Mouse (Mus musculus): ENCODE results near the gene Myh10. TPM values are rescaled to one million over a fixed set of nuclear protein-coding genes. Genes with fewer than 3 reads are reported as not detected.

The Myh10 gene
- polyA plus RNA-seq (2015; fragmentation: Illumina TruSeq; extraction: RNeasy Lipid Tissue Mini Kit (QIAGEN cat#74804); ENCODE audit: insufficient read depth, low read depth, low replicate concordance) = 8.1 TPM

GRCm38 (mm10) chr11:68691321-68692009, at the start of gene Myh10:
TSS of gene Myh10 (plus strand) at chr11:68691559.

Other genes with a start within 250 kb of the Myh10 start
- 1.4 TPM for gene Pik3r6, start 188.5 kb upstream of the Myh10 start, polyA plus RNA-seq (2015; fragmentation: Illumina TruSeq; extraction: RNeasy Lipid Tissue Mini Kit (QIAGEN cat#74804); ENCODE audit: insufficient read depth, low read depth, low replicate concordance)
- gene Mfsd6l, start 135.4 kb upstream of the Myh10 start, polyA plus RNA-seq (2015; fragmentation: Illumina TruSeq; extraction: RNeasy Lipid Tissue Mini Kit (QIAGEN cat#74804); ENCODE audit: insufficient read depth, low read depth, low replicate concordance) = not detected
- not detected for gene Ccdc42, start 104.5 kb upstream of the Myh10 start, polyA plus RNA-seq (2015; fragmentation: Illumina TruSeq; extraction: RNeasy Lipid Tissue Mini Kit (QIAGEN cat#74804); ENCODE audit: insufficient read depth, low read depth, low replicate concordance)
- gene Ndel1, start 180.3 kb downstream of the Myh10 start, polyA plus RNA-seq (2015; fragmentation: Illumina TruSeq; extraction: RNeasy Lipid Tissue Mini Kit (QIAGEN cat#74804); ENCODE audit: insufficient read depth, low read depth, low replicate concordance) = 16.8 TPM
- not detected for gene Rnf222, start 197.0 kb downstream of the Myh10 start, polyA plus RNA-seq (2015; fragmentation: Illumina TruSeq; extraction: RNeasy Lipid Tissue Mini Kit (QIAGEN cat#74804); ENCODE audit: insufficient read depth, low read depth, low replicate concordance)
- 860 TPM for gene Rpl26, start 210.0 kb downstream of the Myh10 start, polyA plus RNA-seq (2015; fragmentation: Illumina TruSeq; extraction: RNeasy Lipid Tissue Mini Kit (QIAGEN cat#74804); ENCODE audit: insufficient read depth, low read depth, low replicate concordance)
- gene Odf4, start 235.5 kb downstream of the Myh10 start, polyA plus RNA-seq (2015; fragmentation: Illumina TruSeq; extraction: RNeasy Lipid Tissue Mini Kit (QIAGEN cat#74804); ENCODE audit: insufficient read depth, low read depth, low replicate concordance) = not detected